Mouse (Mus musculus) bone marrow macrophage, adult 2 months (primary cell): ENCODE results near the gene Gramd1a.

Experiments used
- CTCF ChIP-seq: IDR thresholded peaks from 2 replicates; pipeline ENCODE4 v1.5.1; 2012; ENCODE audit warnings: low read depth, mild to moderate bottlenecking, low read length, moderate library complexity
- POLR2A ChIP-seq: IDR thresholded peaks from 2 replicates; pipeline ENCODE4 v1.6.1; 2012; ENCODE audit warnings: mild to moderate bottlenecking, low read depth, low read length, borderline replicate concordance

DNA sequence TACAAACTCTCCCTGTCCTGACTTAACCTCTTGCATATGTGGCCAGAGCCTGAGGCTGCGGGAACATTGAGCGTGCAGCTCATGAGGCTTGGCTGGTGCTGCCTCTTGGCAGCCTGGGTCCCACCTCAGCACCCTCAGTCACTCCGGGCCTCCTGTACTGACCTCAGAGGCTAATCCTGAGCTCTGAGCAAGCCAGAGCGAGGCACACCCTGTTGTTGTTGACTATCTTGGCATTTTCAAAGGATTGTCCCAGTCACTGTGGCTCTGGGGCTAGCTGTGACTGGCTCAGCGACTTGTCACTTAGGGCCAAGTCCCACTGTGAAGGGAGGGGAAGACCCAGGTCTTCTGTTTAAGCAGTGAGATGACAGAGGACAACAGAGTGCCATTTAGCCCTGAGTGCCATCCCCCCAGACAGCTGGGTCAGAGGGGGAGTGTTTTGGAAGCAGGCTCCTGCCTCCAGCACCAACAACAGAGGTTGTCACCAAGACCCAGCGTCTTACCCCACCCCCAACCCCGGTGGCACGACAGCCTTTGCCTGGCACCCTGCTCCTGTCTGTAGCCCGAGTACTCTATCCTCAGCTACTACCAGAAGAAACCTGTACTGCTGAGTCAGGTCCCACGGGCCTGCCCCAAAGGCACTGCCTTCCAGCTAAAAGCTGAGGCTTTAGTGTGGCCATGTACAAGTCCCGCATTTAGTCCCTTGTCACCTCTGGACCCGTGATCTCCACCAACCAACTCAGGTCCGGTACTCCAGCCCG is 72.7 kb downstream of the Gramd1a start:
- TF ChIP-seq CTCF = no peak
- no peak for TF ChIP-seq POLR2A
